Mouse (Mus musculus) forebrain, embryonic 14.5 days (tissue): ENCODE results near the gene Fam110c. TPM values are rescaled to one million over a fixed set of nuclear protein-coding genes. Genes with fewer than 3 reads are reported as not detected.

ENCODE experiments used
- ATAC-seq: fragments of 200-750 bp; cut with Nextera tagmentation; 2 replicates; pipeline ENCODE4 v1.8.0; 2017; ENCODE audit warnings: mild to moderate bottlenecking, moderate library complexity
- DNase-seq: peaks from one replicate; pipeline ENCODE4 v3.0.0-alpha.2; 2015; ENCODE audit warnings: low spot score
- H3K27ac ChIP-seq: fragments of 300-500 bp; sonication (generic); 2 replicates; pipeline ENCODE4 v1.5.1; 2014; ENCODE audit warnings: low read depth, mild to moderate bottlenecking, control low read depth, low read length, moderate library complexity
- H3K27me3 ChIP-seq: fragments of 300-500 bp; sonication (generic); replicated peaks from 2 replicates; pipeline ENCODE4 v1.6.1; 2014; ENCODE audit warnings: low read length, control low read depth, mixed read lengths; ENCODE audit not compliant: control insufficient read depth, insufficient read depth
- H3K36me3 ChIP-seq: fragments of 300-500 bp; sonication (generic); 2 replicates; pipeline ENCODE4 v1.6.1; 2014; ENCODE audit warnings: low read length, control low read depth; ENCODE audit not compliant: control insufficient read depth, insufficient read depth
- H3K4me1 ChIP-seq: fragments of 300-500 bp; sonication (generic); 2 replicates; pipeline ENCODE4 v1.6.1; 2014; ENCODE audit warnings: antibody characterized with exemption, low read length, control low read depth; ENCODE audit not compliant: control insufficient read depth, insufficient read depth
- H3K4me2 ChIP-seq: fragments of 300-500 bp; sonication (generic); 2 replicates; pipeline ENCODE4 v1.6.1; 2014; ENCODE audit warnings: mild to moderate bottlenecking, control low read depth, low read length
- H3K4me3 ChIP-seq: fragments of 300-500 bp; sonication (generic); 2 replicates; pipeline ENCODE4 v1.5.1; 2014; ENCODE audit warnings: low read depth, low read length, control low read depth
- H3K9ac ChIP-seq: fragments of 300-500 bp; sonication (generic); 2 replicates; pipeline ENCODE4 v1.6.1; 2014; ENCODE audit warnings: mild to moderate bottlenecking, low read length, control low read depth, moderate library complexity
- H3K9me3 ChIP-seq: fragments of 300-500 bp; sonication (generic); replicated peaks from 2 replicates; pipeline ENCODE4 v1.6.1; 2016; ENCODE audit warnings: low read length, control low read depth, mixed read lengths; ENCODE audit not compliant: control insufficient read depth
- WGBS: fragments of 180-500 bp; shearing (Covaris S2); extraction: QIAGEN DNeasy Blood & Tissue Kit; methylation state at CpG from one replicate; pipeline ENCODE4 v1.1.7; 2014; 5-methylcytosine and 5-hydroxymethylcytosine counted together
- polyA plus RNA-seq: library from polyadenylated mRNA; unstranded; fragments of >200 nt; fragmentation: Nextera tagmentation; extraction: Ambion mirVana; gene quantifications from 2 replicates; pipeline ENCODE4 v1.2.1, GENCODE M21; 2014

Gene Fam110c
- polyA plus RNA-seq, 1 experiment from 2014 or later = not detected

DNA sequence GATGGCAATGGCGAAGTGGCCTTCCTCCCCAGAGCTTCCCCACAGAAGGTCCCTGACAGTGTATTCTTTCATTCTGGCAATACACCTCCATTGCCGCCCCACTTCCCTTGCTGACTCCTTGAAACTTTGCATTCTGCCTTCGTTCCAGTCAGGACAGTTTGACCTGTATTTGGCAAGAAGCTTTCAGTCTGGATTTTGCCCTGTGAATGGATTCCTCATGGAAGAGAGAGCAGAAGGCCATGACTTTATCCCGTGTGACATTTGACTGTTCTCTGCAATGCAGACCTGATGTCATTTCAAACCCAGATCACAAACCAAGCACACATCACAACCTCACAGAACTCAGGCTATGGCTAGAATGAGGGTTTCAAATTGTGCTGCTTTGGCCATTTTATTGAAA is 55.9 kb downstream of the Fam110c start:
- Histone ChIP-seq H3K27me3 (no peaks in the 10 kb centered on the region), H3K36me3 (no peaks in the 10 kb centered on the region), H3K9me3 (no peaks in the 10 kb centered on the region), H3K27ac (no peak overlapping the region), H3K4me3 (no peak overlapping the region), H3K4me1 (no peaks in the 10 kb centered on the region), H3K4me2 (no peak overlapping the region), H3K9ac (no peak overlapping the region)
- ATAC-seq = no peak
- no peak for DNase-seq
- WGBS = 82% methylated on average over 4 of the region's 4 CpGs

Other genes with a start within 250 kb of the Fam110c start
- gene Alkal2, start 189.5 kb upstream of the Fam110c start, polyA plus RNA-seq = 0.16 TPM in 1 of 2 replicates, not detected in the other
- 151 and 178 TPM in 2 replicates for gene Acp1, start 162.3 kb upstream of the Fam110c start, polyA plus RNA-seq
- gene Sh3yl1, start 162.2 kb upstream of the Fam110c start, polyA plus RNA-seq = 34.4 and 40.3 TPM in 2 replicates
- gene Gm6993, start 166.9 kb downstream of the Fam110c start, polyA plus RNA-seq = not detected in 2 replicates
- gene Lamb1, start 191.4 kb downstream of the Fam110c start, polyA plus RNA-seq = 13.6 and 17.5 TPM in 2 replicates